Mouse (Mus musculus) c-Kit-positive CD71-positive TER-119-negative erythroid progenitor cells, embryonic 14.5 days (primary cell): Measurements from ENCODE around the gene Rnf123.
A peak's percentile ranks its signal among the peaks of the same experiment; 100 is the strongest.

ENCODE experiments used
- DNase-seq: peaks from one replicate; pipeline ENCODE4 v3.0.0-alpha.2; 2013; ENCODE audit warnings: low read depth

The Rnf123 gene

GRCm38 (mm10) chr9:108104766-108105548, 21.8 kb upstream of the Rnf123 start:
- peak; percentile 48 for DNase-seq

DNA sequence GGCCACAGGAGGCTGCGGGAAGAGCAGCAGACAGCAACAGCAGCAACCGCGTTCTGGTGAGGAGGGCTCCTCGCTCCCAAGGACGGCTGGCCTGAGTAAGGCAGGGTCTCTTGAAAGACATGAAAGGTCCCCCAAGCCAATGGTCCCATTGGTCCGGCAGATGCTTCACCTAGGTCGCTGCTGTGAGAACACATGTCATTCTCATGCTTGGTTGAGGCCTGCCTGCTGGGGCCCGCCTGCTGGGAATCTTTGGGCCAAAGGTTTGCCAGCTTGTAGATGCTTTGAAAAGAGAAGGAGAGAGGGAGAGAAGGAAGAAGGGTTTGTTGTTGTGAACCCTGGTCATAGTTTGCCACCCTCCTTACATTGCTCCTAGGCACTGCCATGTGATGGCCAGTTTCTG, 16.5 kb upstream of the Rnf123 start:
- no peak for DNase-seq

DNA sequence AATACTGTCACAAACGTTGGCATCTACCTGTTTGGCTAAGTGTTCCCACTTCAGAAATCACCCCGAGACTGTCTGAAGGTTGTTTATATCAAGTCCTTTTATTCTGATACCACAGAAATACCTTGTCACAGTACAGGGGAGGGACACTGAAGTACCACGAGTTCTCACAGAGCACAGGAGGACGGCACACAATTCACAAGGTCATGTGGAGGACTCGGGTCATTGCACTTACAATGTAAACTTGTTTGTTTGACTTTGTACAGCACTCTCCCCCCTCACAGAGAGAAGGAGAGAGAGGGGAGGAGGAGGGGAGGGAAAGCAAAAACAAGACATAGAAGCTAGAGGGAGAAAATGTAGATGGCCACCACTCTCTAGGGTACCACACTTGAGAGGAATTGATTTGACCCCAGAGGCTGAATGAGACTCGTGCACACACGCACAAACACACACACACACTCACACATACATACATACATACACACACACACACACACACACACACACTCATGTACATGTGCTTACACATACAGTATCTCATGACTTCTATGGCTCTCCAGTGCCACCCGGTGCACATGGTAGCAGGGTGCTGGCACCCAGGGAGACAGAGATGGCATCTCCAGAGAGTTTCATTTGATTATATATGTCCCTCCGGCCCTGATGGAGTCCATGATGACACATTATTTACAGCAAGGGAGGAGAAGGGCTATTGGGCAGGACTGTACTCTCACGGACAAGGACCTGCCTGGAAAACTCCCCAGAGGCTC, 13.0 kb upstream of the Rnf123 start:
- no peak for DNase-seq

DNA sequence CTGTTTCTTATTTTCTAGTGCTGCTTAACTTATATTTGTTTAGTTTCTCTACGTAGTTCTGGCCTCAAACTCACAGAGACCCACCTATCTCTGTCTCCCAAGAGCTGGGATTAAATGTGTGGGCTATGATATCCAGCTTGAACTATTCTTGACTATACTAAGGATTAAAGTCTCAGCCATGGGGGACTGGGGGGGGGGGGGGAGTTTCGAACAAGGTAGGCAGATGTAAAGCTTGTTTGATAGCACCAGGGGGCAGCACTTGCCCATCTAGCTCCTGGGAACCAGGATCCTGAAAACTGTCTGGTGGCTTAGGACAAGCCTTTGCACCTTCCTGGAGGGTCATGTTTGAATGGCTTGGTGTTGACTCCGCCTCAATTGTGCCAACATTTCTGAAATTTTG, 12.4 kb upstream of the Rnf123 start:
- DNase-seq = peak; percentile 79

GRCm38 (mm10) chr9:108094998-108095411, 11.9 kb upstream of the Rnf123 start:
- peak; percentile 87 for DNase-seq

DNA sequence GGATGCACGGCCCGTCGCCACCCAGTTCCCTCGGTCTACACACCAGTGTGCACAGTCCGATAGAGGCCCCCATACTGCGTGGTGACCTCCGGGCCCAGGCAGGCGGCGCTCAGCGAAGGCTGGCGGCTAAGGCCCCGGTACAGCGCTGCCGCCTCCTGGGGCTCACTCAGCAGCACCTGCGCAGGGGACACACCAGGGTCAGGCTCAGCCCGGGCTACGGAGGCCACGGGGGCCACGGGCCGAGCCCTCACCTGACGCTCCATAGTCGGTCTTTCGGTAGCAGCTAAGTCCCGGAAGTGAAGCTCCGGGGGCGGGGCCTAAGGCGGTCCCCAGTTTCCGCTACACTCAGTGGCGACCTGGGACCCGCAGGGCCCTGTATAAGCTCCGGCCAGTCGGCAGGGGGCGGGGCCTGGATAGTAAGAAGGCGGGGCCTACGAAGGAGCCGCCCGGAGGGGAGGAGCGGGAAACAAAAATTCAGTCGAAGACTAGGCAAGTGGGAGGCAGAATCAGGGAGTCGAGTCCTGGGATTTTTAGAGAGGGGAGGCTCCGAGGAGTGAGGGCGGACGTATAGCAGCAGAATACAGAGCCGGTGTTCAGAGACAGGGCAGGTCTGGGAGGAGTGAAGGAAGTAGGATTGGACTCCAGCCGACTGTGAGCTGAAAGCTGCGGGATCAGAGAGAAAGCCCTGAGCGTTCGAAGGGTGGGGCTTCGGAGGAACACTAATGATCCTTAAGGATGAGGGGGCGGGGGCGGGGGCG, 11.2 kb upstream of the Rnf123 start, which contains the start of gene Apeh:
TSS of gene Apeh (minus strand) at position 423 of the 758 bp plus-strand sequence.
- DNase-seq = peak; percentile 96

- no peak for DNase-seq
These were observed 10.4 kb upstream of the Rnf123 start for GRCm38 (mm10) chr9:108093586-108093985.

GRCm38 (mm10) chr9:108090611-108091120, 7.5 kb upstream of the Rnf123 start:
- no peak for DNase-seq

- DNase-seq = no peak
These were observed 2.1 kb upstream of the Rnf123 start for GRCm38 (mm10) chr9:108085261-108085660.

DNA sequence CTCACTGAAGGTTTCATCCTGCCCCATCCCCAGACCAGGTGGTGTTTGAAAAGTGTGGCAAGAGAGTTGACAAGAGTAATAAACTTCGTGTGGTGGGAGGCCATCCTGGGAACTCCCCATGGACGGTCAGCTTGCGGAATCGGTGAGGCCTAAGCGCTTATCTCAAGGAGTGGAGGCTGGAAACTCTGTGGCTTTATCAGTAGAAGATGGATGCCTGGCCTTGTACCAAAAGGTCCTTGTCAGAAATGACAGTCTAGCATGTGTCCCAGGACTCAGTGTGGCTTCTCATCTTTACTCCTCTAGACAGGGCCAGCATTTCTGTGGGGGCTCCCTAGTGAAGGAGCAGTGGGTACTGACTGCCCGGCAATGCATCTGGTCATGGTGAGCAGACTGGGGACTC, 415 bp upstream of the Rnf123 start:
- DNase-seq = peak; percentile 37

DNA sequence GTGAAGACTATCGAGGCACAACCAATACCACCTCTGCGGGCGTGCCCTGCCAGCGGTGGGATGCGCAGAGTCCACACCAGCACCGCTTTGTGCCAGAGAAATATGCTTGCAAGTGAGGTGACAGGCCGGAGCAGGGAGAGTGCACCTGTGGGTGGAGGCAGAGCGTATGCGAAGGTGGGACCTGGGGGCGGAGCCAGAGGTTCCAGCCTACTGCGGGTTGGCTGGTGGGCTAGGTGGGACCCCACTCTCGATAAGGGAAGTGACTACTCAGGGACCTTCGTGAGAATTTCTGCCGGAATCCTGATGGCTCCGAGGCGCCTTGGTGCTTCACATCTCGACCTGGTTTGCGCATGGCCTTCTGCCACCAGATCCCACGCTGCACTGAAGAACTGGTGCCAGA, 597 bp downstream of the Rnf123 start:
- DNase-seq = no peak

DNA sequence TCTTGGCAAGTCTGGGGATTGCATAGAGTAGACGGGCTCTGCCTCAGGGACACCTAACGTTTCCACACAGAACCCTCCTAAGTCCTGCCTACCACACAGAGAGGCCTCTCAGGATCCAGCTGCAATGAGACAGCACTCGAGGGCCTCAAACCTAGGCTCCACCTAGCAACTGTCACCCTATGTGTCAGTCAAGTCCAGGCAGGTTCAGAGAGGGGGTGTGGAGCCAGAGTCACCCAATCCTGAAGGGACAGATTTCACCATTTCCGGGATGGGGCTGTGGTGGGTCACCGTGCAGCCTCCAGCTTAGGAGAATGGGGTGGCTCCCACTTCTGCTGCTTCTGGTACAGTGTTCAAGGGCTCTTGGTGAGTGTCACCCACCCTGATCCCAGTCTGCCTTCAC, 3.0 kb downstream of the Rnf123 start, which contains the start of gene Mst1:
TSS of gene Mst1 (plus strand) at position 269 of the 400 bp plus-strand sequence.
- DNase-seq = peak; percentile 82

GRCm38 (mm10) chr9:108073141-108073930, 9.8 kb downstream of the Rnf123 start:
- no peak for DNase-seq

DNA sequence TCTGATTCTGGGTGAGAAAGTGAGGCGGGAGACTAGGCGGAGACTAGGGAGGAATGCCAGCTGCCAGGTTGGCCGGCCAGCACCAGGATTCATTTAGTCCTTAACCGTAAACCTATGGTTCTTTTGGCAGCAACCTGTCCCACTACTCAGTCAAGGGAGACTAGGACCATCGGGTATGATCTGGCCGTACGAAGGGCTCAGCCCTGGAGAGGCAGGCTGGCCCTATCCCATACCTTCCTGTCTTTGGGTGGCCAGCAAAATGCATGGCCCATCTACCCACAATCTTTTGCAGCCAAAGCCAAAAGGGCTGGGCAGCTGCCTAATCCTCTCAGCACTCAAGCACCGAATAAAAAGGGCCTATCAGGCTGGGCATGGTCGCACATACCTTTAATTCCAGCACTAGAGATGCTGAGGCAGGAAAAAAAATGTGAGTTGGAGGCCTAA, 10.6 kb downstream of the Rnf123 start:
- no peak for DNase-seq

GRCm38 (mm10) chr9:108071801-108072200, 11.3 kb downstream of the Rnf123 start:
- DNase-seq = no peak

DNA sequence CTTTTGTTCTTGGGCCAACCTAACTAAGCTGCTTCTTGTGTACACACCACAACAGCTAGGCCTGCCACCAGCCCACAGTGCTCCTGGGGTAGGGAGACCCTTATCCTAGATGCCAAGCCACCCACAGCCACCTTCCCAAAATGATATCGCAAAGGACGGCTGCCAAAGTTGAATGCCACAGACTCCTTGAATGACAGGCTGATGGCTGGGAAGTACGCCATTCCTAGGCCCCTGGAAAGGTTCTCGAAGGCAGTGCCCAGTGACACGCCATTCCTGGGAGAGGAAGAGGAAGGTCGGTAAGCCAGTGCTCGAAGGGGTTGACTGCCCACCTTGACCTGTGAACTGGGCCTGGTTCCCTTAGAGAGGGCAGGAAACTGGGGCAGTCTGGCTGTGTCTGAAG, 13.6 kb downstream of the Rnf123 start:
- no peak for DNase-seq

GRCm38 (mm10) chr9:108069007-108069406, 14.1 kb downstream of the Rnf123 start:
- DNase-seq = no peak

DNA sequence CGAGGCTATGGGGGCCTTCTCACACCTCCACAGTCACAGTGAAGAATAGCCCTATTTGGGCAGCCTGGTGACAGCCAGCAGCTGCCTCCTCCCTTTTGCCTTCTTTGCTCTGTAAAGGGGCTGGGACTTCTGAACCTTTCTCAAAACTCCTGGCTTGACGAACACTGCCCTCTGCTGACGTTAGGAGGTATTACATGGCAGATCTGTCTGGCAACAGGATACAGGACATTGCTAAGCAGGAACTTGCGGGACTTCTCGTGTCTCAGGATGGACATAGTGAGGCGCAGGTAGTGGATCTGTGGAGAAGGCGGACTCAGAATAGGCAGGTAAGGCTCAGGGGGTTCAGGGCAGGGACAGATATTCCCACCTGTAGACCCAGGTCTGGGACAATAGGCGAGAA, 15.2 kb downstream of the Rnf123 start:
- DNase-seq = peak; percentile 91

DNA sequence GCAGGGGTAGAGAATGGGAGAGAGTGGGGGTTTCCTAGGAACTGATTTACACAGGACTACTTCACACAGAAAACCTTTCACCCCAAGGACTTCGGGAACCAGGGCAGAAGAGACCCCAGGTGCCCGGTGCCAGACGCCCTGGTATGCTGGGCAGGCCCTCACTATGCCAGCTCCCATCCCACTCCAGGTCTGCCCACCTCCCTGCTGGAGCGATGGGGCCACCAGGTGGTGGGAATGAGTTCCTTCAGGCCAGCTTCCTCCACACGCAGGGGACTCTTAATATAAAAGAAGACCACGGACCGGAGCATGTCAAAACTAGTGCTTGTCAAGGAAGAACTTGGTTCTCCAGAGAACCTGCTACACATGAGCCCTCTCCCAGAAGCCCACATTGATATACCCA, 15.9 kb downstream of the Rnf123 start:
- no peak for DNase-seq

DNA sequence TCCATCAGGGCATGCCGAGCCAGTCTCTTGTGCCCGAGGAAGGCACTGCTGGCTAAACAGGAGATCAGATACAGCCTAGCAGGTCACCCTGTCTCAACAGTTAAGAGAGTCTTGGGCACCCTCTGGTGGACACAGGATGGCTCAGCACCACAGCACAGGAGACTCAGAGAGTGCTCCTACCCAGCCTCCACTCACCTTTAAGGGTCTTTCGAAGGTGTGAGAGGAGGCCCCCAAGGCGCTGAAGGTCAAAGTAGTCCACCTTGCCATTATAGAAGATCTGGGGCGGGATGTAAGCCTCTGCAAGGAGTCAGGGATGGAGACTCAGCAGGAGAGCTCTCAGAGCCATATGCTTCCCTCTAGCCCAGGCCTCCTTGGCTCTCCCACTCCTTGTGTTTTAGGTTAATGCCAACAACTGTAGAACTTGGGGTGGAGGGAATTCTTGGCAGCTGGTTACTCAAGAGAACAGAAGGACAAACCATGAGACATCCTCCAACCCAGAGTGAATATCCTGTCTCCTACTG, 17.6 kb downstream of the Rnf123 start:
- peak; percentile 67 for DNase-seq

DNA sequence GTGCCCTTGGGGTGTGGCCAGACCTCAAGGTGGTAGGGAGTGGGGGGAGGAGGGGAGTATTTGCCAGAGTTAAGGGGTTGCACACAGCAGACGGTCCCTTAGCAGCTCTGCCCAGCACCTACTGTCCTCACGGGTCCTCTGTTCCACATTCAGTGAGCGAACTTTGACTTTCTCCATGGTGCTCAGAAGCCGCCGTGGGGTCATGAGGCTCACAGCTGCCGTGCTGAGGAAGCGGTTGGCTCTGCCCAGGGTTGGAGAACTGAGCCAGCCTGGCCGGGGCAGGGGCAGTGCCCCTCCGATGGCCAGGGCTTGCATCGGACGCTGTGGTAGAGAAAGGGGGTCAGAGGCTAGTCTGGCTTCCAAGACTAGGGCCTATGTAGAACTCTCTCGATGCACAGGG, 19.8 kb downstream of the Rnf123 start:
- DNase-seq = no peak
